Mouse (Mus musculus): Measurements from ENCODE around the gene Gm10697.
"Not testable (repeated sequence)": the region's sequence is repeated elsewhere in the genome, so short reads cannot be mapped to it uniquely, and the experiment has no call there.

Gm10697 gene

GRCm38 (mm10) chr3:94072544-94072943 is at the start of gene Gm10697:
TSS of gene Gm10697 (minus strand) at chr3:94072644.
- DNase-seq (ENCODE audit: low read depth, low spot score): not testable (repeated sequence)

DNA sequence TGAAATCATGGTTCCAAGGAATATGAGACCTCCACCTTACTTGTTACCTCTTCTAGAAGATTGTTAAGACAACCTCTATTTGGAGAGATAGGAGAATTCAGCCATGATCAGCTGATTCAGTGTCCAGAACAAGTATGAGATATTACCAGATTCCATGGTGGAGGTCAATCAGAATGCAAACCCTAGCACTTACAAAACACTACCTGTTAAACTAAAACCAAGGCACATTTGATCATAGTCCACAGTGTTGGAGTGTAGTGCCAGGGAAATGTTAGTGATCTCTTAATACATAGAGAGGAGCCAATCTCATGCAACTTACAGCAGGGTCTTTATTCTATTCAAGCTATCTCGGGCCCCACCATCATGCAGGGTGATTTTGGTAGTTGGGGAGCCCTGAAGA is 42.6 kb upstream of the Gm10697 start:
- not testable (repeated sequence) for DNase-seq (ENCODE audit: low read depth, low spot score)

DNA sequence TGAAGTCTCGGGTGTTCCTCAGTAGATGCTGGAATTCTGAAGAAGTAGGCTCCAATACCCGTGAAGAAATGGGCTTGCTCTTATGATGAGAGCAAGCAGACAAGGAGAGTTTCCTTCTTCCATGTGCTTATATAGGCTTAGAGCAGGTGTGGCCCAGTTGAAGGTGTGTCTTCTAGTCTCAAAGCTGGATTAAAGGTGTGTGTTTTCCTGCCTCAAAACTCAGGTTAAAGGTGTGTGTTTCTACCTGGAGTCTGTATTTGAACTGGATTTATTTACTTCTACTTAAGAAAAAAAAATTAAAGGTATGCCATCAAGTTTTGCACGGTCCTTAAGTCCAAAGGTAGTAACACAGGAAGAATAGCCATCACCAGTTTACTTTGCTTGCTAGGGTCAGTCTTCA is 17.7 kb downstream of the Gm10697 start, which contains the start of gene Gm9125:
Gene Gm9125 (minus strand): TSS at position 101 of the 400 bp plus-strand sequence.
- not testable (repeated sequence) for DNase-seq (ENCODE audit: low read depth, low spot score)

DNA sequence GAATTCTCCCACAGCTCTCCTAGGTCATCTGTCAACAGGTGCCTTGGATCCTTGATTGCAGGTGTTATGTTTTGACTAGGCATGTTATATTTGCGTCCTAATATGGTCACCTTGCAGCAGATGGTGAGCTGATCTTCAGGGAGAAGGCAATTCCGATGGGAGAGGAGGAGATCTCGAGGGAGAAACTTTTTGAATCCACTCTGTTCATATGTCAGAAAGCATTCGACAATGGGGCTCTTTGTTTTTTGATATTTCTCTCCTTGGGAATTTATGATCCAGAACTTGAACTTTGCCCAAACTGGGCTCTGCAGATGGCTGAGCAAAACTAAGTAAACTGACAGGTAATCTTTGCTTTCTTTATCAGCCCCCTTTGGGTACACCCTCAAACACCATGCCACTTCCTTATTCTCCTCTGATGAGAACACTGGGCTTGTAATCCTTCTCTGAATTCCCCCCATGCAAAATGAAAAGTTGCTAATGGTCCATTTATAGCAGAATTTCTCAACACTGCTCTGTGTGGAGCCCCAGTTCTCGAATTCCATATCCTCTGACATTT is 22.8 kb downstream of the Gm10697 start:
- not testable (repeated sequence) for DNase-seq (ENCODE audit: low read depth, low spot score)

- not testable (repeated sequence) for DNase-seq (ENCODE audit: low read depth, low spot score)
These were observed 34.2 kb downstream of the Gm10697 start for GRCm38 (mm10) chr3:94038241-94038640.

GRCm38 (mm10) chr3:94034400-94034799 is 38.0 kb downstream of the Gm10697 start:
- not testable (repeated sequence) for DNase-seq (ENCODE audit: low read depth, low spot score)
